Mouse (Mus musculus) kidney, postnatal 36 days (tissue): ENCODE data around the gene Cep72.
A peak's percentile ranks its signal among the peaks of the same experiment; 100 is the strongest.
"Not testable (repeated sequence)": the region's sequence is repeated elsewhere in the genome, so short reads cannot be mapped to it uniquely, and the experiment has no call there.

Experiments
- DNase-seq, 2 experiments: peaks; one replicate each; pipeline ENCODE4 v3.0.0; 2021 to 2022; ENCODE audit warnings: mixed read lengths in 2 of 2

Gene Cep72

GRCm38 (mm10) chr13:74030691-74031090 is 31.4 kb downstream of the Cep72 start:
- DNase-seq, result no peak

- no peak for DNase-seq
Measured at GRCm38 (mm10) chr13:74029013-74029412, 33.1 kb downstream of the Cep72 start.

- DNase-seq, result no peak
Measured at GRCm38 (mm10) chr13:74028116-74028515, 34.0 kb downstream of the Cep72 start.

GRCm38 (mm10) chr13:74026215-74026614 is 35.9 kb downstream of the Cep72 start:
- peak; percentile 56 to 65 for DNase-seq

- peak; percentile 53 for DNase-seq
Measured at GRCm38 (mm10) chr13:74025151-74026081, 36.7 kb downstream of the Cep72 start.

- not testable (repeated sequence) for DNase-seq
Measured at GRCm38 (mm10) chr13:74019006-74019405, 43.1 kb downstream of the Cep72 start.

GRCm38 (mm10) chr13:74017426-74017825 is 44.7 kb downstream of the Cep72 start:
- DNase-seq, result no peak

GRCm38 (mm10) chr13:74015908-74016307 is 46.2 kb downstream of the Cep72 start:
- no peak for DNase-seq

- DNase-seq, result no peak
Measured at GRCm38 (mm10) chr13:74010678-74011077, 51.4 kb downstream of the Cep72 start.

GRCm38 (mm10) chr13:74009791-74010614 is 52.1 kb downstream of the Cep72 start:
- DNase-seq, result peak; percentile 59 to 80

- DNase-seq, result peak; percentile 94 to 96
Measured at GRCm38 (mm10) chr13:74008948-74009718, 53.0 kb downstream of the Cep72 start, which contains the start of gene Tppp. Gene Tppp (plus strand): TSS chr13:74009407.

- not testable (repeated sequence) for DNase-seq
Measured at GRCm38 (mm10) chr13:74008216-74008615, 53.9 kb downstream of the Cep72 start.

- not testable (repeated sequence) for DNase-seq
Measured at GRCm38 (mm10) chr13:74006881-74007280, 55.2 kb downstream of the Cep72 start.

GRCm38 (mm10) chr13:74001492-74001891 is 60.6 kb downstream of the Cep72 start:
- no peak for DNase-seq

- no peak for DNase-seq
Measured at GRCm38 (mm10) chr13:74000961-74001360, 61.1 kb downstream of the Cep72 start.

- no peak for DNase-seq
Measured at GRCm38 (mm10) chr13:74000519-74000918, 61.6 kb downstream of the Cep72 start.

- DNase-seq, result no peak
Measured at GRCm38 (mm10) chr13:73996456-73996855, 65.6 kb downstream of the Cep72 start.

- DNase-seq, result no peak
Measured at GRCm38 (mm10) chr13:73991267-73991666, 70.8 kb downstream of the Cep72 start.

- no peak for DNase-seq
Measured at GRCm38 (mm10) chr13:73990761-73991160, 71.3 kb downstream of the Cep72 start.

GRCm38 (mm10) chr13:73990325-73990724 is 71.8 kb downstream of the Cep72 start:
- no peak for DNase-seq
